Mouse (Mus musculus) megakaryocyte-erythroid progenitor cell, adult 5-6 weeks (primary cell): ENCODE data around the gene Sgcd. TPM values are rescaled to one million over a fixed set of nuclear protein-coding genes. Genes with fewer than 3 reads are reported as not detected.

Source experiments
- ATAC-seq: replicated peaks from 2 replicates; pipeline ENCODE4 v1.8.0; 2016; ENCODE audit warnings: mild to moderate bottlenecking, inconsistent platforms; ENCODE audit not compliant: severe bottlenecking, poor library complexity, low FRiP score, low TSS enrichment
- total RNA-seq, 2 experiments: library from RNA; stranded (forward) in 1 of 2; stranded (reverse) in 1 of 2; fragments of 200-1000, 215-1000 nt in 1 of 2; fragments of >200 nt in 1 of 2; fragmentation: Nextera tagmentation in 1 of 2; gene quantifications; 2 replicates each; pipeline ENCODE4 v1.2.3; 2014 to 2017

The Sgcd gene
- total RNA-seq (2014; fragmentation: Nextera tagmentation) = not detected in 2 replicates
- total RNA-seq (2017) = not detected in 2 replicates

GRCm38 (mm10) chr11:47988697-47989533, at the start of gene Sgcd:
Sgcd (minus strand) TSS chr11:47988969.
- no peak for ATAC-seq

GRCm38 (mm10) chr11:48038051-48038450, 49.3 kb upstream of the Sgcd start:
- ATAC-seq = no peak

- no peak for ATAC-seq
Observed at GRCm38 (mm10) chr11:48012836-48013235, 24.1 kb upstream of the Sgcd start.

- no peak for ATAC-seq
Observed at GRCm38 (mm10) chr11:47988333-47988696, 454 bp downstream of the Sgcd start.

- ATAC-seq = no peak
Observed at GRCm38 (mm10) chr11:47987893-47988267, 889 bp downstream of the Sgcd start.

GRCm38 (mm10) chr11:47987251-47987892, 1.4 kb downstream of the Sgcd start:
- no peak for ATAC-seq

GRCm38 (mm10) chr11:47982152-47982551, 6.6 kb downstream of the Sgcd start:
- ATAC-seq = no peak

- ATAC-seq = no peak
Observed at GRCm38 (mm10) chr11:47981108-47981507, 7.7 kb downstream of the Sgcd start.

GRCm38 (mm10) chr11:47953291-47953690, 35.5 kb downstream of the Sgcd start:
- ATAC-seq = no peak

GRCm38 (mm10) chr11:47952366-47952765, 36.4 kb downstream of the Sgcd start:
- no peak for ATAC-seq

GRCm38 (mm10) chr11:47939795-47940194, 49.0 kb downstream of the Sgcd start:
- no peak for ATAC-seq

- ATAC-seq = no peak
Observed at GRCm38 (mm10) chr11:47917616-47918015, 71.2 kb downstream of the Sgcd start.

GRCm38 (mm10) chr11:47891617-47892172, 97.1 kb downstream of the Sgcd start:
- ATAC-seq = no peak

- no peak for ATAC-seq
Observed at GRCm38 (mm10) chr11:47890315-47890714, 98.5 kb downstream of the Sgcd start.

GRCm38 (mm10) chr11:47885310-47885709, 103.5 kb downstream of the Sgcd start:
- ATAC-seq = no peak

GRCm38 (mm10) chr11:47883545-47883944, 105.2 kb downstream of the Sgcd start:
- ATAC-seq = no peak

- ATAC-seq = no peak
Observed at GRCm38 (mm10) chr11:47876633-47877170, 112.1 kb downstream of the Sgcd start.

GRCm38 (mm10) chr11:47845894-47846293, 142.9 kb downstream of the Sgcd start:
- no peak for ATAC-seq

GRCm38 (mm10) chr11:47833283-47833682, 155.5 kb downstream of the Sgcd start:
- no peak for ATAC-seq

- no peak for ATAC-seq
Observed at GRCm38 (mm10) chr11:47810307-47810706, 178.5 kb downstream of the Sgcd start.
